Mouse (Mus musculus) retina, embryonic 14.5 days (tissue): ENCODE measurements at regions not wholly inside any gene's neighbourhood (a gene's known extent, or its start where the extent isn't known, plus 50 kb on each side); places are given as distances from the start of the nearest gene placed in this dataset.

Experiments used
- DNase-seq: peaks from one replicate; pipeline ENCODE4 v3.0.0-alpha.2; 2015; ENCODE audit warnings: low spot score

DNA sequence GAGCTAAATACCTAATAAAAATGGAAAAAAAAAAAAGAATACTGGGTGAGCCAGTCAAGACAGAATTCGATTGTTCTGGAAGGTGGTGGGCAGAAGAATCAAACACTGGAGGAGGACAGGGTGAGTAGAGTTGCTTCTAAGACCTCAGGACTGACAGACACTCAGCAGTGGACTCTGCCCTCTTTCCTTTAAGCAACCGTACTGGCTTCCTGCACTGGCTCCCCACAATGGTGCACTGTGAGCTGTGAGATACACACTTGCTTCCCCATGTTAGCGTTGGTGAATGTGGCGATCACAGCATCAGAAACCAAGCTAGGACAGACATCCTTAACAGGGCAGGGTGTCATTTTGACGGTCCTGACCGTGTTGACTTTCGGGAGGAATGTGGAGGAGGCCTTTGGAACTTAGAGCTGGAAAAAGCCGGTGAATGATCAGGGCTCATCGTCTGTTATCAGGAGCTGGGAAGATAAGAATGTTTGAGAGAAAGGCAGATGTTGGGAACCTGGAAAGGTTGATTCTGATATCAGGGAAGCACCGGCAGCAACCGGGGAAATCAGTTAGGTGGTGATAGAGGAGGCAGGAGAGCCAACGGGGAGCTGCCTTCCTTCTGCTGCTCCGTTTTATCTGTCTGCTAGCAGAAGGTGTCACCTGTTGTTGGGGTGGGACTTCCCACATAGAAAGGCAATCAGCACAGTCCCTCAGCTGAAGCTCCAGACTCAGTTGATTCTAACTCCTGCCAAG lies 254.8 kb downstream of the Ajap1 start:
- no peak for DNase-seq

DNA sequence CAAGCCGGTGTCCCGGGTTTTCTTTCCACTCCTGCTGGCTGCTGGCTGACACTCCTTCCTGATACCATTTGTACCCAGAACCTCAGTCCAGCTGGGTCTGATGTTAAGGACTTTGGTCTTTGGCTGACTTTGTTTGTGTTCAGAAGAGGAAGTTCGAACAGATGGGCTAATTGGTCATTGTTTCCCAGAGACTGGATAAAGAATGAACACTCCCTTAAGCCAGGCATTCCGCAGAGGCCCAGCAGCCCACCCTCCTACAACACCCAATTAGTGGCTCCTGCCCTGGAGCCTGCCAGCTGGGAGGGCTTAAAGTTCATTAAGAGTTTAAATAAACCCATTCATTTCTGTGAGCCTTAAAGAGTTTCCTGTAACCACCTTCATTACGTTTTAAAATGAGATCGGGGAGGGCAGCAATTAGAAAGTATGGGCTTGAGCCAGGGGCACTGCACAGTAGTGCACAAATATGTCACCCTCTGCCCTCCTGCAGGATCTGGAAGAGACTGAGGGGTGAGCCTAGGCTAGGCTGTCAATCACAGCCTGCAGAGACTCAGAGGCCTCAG lies 257.9 kb downstream of the Ajap1 start:
- peak; percentile 87 for DNase-seq

DNA sequence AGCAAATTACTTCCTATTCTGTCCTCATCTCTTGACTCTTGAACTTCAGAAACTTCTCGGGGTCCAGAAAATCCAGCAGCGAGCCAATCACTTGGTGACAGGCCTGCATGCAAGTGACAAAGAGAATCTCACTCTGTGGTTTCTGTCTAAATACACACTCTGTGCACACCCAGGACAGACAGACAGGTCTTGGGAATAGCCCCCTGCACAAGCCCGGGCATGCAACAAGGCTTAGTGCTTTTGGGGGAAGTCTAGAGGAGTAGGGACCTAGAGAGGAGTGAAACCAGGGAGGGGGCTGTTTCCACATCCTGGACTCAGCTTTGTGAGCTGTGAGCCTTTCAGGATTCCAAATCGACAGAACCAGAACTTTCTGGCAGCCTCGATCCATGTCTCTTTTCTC lies 259.6 kb downstream of the Ajap1 start:
- DNase-seq = no peak

DNA sequence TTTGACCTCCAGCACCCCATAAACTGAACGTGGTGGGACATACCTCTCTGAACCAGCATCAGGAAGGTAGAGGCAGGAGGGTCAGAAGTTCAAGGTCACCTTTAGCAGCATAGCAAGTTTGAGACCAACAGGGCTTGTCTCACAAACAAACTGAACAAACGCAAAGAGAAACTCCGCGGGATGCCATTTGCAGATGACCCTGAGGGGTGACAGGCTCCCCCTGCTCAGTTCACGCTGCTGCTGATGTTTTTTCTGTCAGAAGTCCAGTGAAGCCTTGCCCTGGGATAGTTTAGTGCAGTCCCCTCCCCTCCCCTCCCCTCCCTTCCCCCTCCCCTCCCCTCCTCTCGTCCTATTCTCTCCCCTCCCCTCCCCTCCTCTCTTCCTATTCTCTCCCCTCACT lies 262.1 kb downstream of the Ajap1 start:
- no peak for DNase-seq

DNA sequence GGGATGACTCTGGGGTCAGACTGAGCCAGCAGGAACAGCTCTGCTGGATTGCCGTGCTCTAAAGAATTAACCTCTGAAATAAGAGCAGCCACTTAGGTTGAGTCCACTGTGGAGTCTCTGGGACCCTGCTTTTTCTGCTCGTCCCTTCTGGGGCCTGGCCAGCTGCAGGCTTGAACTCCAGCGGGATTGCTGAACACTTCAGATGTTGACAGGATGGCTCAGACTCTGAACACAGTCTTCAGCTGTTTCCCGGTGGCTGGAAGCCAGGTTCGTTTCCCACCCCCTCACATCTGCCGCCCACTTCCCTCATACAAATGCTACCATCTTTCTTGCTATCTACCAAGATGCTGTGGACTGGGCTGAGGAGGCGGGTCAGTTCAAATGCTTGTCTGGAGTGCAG lies 262.5 kb downstream of the Ajap1 start:
- DNase-seq = no peak

DNA sequence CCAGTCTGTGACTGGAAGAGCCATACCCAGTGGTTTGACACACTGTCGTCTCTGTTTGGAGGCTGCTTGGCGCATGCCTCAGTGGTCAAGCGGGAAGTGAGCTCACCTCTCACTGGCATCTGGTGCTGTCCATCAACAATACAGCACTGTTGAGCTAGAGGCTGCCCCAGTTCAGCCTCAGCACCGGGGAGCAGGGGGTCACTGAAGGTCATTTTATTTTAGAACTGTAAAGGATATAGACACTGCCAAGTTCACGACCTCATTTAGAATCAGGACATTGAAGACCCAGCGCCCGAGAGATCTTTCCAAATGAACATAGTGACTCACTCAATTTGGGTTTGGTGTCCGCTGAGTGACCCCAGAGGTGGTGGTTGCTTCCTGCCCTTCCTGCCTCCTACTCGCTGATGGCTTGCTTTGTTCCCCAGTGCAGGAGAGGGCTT lies 265.1 kb downstream of the Ajap1 start:
- no peak for DNase-seq

DNA sequence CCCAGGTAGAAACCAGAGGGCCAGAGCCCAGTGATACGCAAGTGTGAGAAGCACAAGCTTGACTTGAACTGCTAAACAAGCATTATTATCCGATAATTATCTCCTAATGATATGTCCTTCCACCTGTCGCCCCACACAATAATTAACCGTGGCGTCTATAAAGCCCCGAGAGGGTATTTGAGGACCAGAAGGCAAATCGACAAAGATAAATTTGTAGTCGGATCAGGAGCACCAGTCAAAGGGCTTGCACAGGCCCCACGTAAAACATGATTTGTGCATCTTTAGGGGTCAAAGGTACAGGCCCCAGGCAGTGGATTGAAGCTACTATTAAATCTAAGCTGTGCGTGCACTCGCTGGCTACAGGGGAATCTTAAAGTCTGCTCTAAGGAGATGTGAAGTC lies 270.5 kb downstream of the Ajap1 start:
- peak; percentile 40 for DNase-seq

DNA sequence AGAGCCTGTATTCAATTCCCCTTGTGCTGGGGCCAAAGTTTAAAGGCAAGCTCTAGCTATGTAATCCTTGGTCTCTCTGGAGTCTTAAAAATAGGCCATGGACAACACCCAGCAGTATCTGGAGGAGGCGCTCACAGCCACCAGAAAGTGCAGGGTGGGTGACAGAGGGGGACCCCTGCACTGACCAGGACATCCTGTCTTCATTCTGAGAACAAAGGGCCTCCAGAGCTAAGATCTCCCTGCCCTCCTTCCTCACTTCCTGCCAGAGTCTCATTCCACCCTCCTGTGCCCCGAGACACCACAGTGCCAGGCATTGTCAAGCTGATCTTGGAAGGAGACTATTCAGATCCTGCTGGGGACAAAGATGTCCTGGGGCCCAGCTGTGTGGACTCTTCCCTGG lies 273.8 kb downstream of the Ajap1 start:
- no peak for DNase-seq

DNA sequence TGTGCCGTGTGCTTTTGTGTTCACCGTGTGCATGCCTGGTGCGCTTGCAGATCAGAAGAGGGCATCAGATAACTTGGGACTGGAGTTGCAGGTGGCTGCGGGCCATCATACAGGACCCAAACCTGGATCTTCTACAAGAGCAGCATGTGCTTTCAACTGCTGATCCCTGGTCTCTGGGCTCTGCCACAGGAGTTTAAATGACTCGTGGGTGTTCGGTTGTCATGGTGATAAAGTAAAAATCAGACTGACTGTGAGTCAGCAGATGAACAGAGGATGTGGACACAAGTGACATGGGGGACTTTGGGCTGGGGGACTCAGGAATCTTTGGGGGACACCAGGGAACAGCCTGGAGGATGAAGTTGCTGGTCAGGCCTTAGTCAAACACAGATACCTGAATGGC lies 274.4 kb downstream of the Ajap1 start:
- no peak for DNase-seq

DNA sequence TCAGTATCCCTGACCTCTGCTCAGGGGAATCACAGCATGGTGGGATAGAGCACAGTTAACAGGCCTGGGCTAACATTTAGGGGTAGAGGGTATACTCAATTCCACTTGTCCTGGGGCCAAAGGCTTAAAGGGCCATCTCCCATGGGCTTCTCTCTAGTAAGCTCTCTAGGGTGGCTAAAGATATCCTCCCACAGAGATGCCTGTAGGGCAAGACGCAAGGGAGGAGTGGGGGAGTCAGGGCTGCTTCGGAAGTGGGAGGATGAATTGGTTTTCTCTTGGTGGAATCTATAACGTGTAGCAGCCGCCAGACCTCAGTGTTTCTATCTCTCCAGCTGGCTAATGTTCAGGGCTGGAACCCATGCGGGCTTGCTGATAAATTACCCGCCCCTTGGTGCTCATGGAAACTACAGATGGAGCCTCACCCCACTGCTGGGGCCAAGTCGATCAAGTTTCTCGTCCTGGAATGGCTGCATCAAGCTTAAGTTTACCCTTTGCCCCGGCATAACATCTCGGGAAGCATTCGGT lies 275.0 kb downstream of the Ajap1 start:
- no peak for DNase-seq

DNA sequence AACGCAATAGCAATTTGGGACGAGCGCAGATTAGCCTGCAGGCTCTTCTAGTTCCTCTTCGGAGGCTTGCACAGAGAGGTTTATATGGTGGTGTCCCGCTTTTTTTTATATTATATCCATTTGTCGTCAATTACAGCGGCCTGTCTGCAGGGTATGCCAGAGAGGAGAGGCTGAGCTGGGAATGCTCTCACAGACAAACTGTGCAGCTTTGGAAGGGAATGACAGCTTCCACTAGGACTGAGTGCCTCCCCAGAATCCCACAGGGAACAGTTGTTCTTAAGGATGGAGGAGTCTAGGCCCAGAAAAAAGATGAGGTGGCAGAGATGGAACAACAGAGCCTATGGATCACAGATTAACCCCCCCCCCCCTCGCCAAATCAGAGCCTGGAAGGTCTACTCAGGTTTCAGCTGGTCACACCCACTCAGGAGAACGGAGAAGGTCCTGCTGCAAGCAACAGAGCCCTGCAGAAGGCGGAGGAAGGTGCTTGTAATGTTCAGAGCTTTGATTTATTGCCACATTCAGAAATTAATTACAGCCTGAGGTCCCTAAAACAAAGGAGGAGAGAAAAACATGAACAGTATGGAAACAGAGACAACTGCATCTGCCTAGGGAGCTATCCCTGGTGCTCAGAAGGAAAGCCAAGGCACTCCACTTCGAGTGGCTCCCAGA lies 275.7 kb downstream of the Ajap1 start:
- DNase-seq = no peak

DNA sequence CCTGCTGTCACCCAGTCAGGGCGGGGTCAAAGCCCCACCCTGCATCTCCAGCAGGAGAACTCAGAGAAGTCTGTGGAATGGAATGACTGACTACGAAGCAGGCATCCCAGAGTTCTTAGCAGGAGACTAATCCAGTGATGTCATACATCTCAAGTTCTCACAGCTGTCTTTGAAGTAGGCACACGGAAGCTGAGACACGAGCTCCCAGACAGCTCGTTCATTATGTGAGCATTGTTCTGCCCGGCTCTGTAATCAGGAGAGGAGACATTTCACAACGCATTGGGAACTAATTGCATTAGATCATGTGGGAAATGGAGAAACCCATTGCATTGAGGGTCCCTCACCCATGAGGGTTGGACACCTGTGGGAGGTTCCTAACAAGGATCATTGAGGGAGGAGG lies 277.8 kb downstream of the Ajap1 start:
- no peak for DNase-seq

DNA sequence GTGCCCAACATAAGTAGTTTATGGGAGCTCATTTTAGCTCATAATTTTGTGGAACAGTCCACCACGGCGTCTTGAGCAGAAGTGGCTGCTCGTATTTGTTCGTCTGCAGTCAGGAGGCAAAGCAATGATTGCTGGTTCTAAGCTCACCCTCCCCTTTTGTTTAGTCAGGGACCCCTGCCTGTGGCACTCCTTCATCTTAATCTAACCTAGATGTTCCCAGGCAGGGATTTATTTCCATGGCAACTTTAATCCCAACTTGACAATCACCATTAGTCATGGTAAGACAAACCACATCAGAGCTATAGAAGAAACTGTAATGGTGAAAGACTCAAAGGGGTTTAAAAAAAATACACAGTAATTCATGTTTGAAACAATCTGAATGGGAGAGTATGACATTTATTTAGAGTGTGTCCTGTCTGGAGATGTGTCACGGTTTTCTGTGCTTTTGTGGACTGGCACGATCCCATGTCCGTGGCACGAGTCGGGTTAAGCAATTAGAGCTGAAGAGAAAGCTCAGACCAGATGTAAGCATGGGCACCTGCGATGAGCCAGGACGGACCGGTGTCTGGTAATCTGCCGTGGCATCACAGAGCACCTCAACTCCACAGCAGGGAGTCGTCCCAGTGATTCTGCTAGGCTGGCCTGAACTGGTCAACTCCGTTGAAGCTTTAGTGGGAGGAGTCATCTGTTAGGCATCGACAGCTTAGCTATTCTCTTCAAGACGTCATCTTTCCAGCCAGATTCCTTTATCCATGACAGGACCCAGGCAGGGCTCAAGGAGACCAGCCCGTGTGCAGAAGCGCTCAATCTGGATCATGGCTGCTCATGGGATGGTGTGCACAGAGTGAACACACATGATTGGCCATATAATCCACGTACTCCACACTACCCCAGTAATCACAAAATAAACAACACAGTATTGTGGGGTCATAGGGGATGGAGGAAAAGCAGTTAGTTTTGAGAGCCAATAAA lies 281.5 kb downstream of the Ajap1 start:
- DNase-seq = no peak

DNA sequence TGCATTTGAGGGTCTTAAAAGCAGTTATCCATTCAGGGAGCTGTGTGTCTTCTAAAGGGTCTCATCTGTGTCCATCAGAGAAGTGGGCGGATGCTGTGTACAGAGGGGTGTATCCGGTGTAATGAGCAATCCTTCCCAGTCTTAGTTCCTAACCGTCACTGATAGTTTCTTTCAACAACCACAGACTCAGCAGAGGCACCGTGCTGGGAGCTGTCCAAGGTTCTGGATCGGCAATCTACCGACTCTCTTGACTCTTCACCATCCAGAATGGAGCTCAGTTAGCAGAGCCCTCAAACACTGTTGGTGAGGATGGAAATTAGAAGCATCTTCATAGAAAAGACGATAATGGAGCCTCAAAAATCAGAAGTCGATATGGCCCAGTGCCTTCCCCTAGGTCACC lies 293.1 kb downstream of the Ajap1 start:
- peak; percentile 83 for DNase-seq

DNA sequence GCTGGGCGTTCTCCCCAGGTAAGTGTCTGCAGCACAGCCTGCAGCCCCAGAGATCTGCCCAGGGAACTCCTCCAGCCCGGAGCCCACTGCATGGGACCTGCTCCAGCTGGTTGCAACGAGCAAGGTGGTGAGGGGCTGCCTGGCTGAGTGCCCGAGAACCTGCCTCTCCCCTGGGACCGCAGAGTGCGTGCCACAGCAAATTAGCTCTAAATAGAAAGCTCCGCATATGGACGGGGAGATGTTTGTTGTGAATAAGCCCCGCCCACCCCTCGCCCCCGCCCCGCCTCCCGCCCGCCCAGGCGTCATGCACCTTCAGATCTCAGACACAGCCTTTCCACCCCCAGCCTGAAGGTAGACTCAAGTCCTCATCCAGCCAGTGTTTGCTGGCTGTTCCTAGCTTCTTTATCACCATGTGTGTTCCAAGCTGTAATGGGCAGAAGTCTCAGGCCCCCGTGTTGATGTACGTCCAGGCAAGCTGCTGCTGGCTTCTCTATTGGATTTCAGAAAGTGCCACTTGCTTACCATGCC lies 294.0 kb downstream of the Ajap1 start:
- DNase-seq = peak; percentile 46

DNA sequence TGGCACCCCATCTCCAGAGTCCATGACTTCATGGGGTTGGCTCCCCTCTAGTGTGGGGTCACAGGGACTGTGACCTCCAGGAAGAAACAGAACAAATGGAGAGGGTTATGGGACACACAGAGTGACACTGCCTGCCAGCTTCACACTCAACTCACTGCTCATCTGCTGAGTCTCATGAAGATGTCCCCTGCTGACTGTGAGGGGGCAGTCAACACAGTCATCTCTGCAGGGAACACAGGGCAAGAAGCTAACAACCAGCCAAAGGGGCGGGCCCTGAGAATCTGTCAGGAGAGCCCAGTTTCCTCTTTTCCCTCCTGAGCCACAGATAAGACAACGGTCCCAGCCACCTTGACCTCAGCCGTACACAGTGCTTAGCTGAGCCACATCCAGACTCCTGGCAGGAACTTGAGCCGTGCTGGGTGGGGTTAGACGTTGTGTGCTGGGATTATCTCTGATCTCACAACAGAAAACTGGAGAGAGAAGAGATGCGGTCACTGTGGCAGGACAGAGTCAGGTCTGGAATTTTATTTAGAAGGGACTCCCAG lies 294.6 kb downstream of the Ajap1 start:
- DNase-seq = no peak

DNA sequence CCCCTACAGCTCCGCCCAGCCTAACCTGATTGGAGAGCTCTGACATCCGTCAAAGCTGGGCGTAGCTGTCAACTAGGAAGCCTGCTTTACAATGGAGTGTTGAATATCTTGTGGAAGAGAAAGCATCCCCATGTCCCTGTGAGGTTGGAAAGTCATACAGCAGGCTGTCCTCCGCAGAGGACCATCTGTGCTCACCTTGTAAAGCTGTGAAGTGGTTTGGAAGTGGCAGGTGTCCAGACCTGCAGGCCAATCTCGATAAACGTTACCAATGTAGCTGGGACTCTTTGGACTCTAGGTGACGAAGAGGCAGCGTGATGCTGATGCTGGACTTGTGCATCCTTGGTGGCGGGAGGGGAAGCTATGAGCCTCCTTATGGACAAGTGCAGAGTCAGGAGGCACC lies 305.1 kb downstream of the Ajap1 start:
- DNase-seq = no peak

DNA sequence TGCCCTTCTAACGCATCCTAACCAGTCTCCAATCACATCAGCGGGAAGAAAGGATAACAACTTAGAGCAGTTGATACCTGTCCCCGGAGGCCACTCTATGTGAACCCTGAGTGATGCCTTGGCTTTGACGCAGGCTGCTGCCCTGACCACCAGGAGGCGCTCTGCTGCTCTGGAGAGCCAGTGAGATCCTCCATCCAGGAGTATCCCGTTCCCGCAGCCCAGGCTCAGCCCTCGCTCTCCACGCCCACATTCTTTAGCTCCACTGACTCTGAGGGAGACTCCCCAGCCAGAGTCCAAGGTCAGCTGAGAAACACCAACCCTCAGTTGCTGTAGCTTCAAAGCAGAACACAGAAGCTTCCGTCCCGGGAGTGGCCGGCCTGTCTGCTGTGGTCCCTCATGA lies 307.0 kb downstream of the Ajap1 start:
- peak; percentile 87 for DNase-seq

DNA sequence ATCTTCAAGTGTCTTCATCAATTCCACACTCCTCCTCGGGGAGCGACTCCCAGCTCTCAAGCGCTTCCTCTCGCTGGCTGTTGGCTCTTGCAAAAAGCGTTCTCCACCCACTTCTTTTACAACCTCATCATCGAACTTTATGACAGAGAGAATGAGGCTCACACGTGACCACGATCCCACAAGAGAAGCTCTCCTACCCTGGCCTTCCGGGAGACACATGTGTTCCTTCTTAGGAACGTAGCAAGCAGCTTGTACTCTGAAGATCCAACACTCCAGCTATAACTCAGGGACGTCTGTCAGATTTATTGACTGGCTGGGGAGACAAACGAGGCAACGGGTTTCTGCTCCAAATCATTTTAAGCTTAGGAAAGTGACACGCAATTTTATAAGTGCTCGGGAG lies 307.5 kb downstream of the Ajap1 start:
- no peak for DNase-seq

DNA sequence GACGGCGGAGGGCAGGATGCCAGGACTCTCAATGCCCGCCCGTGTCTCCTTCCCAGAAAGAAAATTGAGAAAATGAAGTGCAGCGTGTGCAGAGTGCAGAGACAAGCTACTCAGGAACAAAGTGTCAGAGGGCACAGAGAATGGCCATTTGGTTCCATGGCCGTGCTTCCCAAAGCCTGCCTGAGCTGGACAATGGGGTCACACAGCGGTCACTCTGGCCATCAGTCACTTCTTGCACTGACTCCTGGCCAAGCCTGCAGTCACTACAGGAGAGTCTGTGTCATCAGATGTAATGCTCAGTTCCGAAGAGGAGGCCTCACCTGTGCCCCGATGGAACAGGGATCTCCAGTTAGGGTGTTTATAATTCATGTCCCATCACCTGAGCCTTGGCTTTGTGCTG lies 312.6 kb downstream of the Ajap1 start:
- DNase-seq = no peak

DNA sequence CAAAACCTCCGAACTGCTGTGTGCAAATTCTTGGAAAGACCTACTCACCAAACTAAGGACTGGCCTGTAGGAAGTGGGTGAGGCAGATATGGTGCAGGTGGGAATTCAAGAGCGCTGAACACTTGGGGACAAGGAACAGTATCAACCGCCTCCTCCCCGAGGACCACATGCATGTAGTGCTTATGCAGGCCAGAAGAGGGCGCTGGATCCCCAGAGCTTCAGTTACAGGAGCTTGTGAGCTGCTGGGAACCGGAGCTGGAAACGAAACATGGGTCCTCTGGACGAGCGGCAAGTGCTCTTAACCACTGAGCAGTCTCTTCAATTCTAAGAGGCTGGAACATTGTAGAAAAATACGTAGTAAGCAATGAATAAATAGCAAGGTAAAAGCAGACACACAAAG lies 317.8 kb downstream of the Ajap1 start:
- DNase-seq = no peak

DNA sequence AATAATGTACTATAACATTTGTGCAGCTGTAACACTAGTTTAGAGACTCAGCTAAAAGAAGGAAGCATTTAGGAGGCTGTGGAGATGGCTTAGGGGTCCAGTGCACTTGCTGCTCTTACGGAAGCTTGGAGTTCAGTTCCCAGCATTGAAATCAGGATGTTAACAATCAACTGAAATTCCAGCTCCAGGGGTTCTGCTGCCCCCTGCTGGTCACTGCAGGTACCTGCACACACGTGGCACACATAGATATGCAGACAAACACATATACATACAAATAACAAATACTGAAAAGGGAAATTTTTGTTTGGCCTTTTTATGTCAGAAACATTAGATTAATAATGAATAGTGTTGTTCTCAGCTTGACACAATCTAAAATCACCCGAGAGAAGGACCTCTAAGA lies 322.5 kb downstream of the Ajap1 start:
- no peak for DNase-seq
